Mouse (Mus musculus) natural killer cell, adult 2 months (primary cell): ENCODE measurements at regions not wholly inside any gene's neighbourhood (a gene's known extent, or its start where the extent isn't known, plus 50 kb on each side); places are given as distances from the start of the nearest gene placed in this dataset.
"Not testable (repeated sequence)": the region's sequence is repeated elsewhere in the genome, so short reads cannot be mapped to it uniquely, and the experiment has no call there.

ENCODE experiments used
- DNase-seq, 2 experiments: peaks; one replicate each; pipeline ENCODE4 v3.0.0; 2022; ENCODE audit warnings: low spot score in 2 of 2

- DNase-seq, result no peak
Observed at GRCm38 (mm10) chr15:92997933-92998332, 277.0 kb downstream of the Gxylt1 start.

- DNase-seq, result no peak
Observed at GRCm38 (mm10) chr15:92994191-92994671, 280.7 kb downstream of the Gxylt1 start.

- no peak for DNase-seq
Observed at GRCm38 (mm10) chr15:92993538-92994190, 281.3 kb downstream of the Gxylt1 start.

GRCm38 (mm10) chr15:92975774-92976173 lies 299.2 kb downstream of the Gxylt1 start:
- DNase-seq, result no peak

GRCm38 (mm10) chr15:92974931-92975330 lies 300.0 kb downstream of the Gxylt1 start:
- no peak for DNase-seq

GRCm38 (mm10) chr15:92973651-92974229 lies 301.2 kb downstream of the Gxylt1 start:
- no peak for DNase-seq

DNA sequence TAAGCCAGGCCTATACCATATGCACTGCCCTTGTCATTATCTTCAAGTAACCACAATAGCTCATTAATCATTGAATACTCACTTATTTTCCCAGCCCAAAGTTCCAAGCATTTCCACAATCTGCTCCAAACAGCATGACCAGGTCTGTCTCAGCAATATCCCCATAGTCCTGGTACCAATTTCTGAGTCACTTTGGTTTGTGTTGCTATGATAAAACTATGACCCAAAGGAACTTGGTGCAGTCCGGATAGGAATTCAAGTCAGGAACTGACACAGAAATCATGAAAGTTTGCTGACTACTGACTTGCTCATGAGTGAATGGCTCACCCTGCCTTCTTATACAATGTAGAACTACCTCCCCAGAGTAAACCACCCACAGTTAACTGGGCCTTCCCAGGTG lies 309.4 kb downstream of the Gxylt1 start:
- DNase-seq, result no peak

- no peak for DNase-seq
Observed at GRCm38 (mm10) chr15:92964901-92965300, 310.1 kb downstream of the Gxylt1 start.

- DNase-seq, result no peak
Observed at GRCm38 (mm10) chr15:92964131-92964530, 310.8 kb downstream of the Gxylt1 start.

DNA sequence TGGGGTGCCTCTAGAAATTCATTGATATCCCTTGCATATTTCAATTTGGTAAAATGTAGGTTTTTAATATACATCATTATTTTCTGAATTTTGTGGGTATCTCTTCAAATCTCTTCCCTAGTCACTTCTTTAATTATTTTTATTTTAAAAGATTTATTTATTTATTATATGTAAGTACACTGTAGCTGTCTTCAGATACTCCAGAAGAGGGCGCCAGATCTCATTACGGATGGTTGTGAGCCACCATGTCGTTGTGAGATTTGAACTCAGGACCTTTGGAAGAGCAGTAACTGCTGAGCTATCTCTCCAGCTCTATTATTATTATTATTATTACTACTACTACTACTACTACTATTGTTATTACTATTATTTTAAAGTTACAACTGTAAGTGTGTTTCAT lies 324.1 kb downstream of the Gxylt1 start:
- not testable (repeated sequence) for DNase-seq

DNA sequence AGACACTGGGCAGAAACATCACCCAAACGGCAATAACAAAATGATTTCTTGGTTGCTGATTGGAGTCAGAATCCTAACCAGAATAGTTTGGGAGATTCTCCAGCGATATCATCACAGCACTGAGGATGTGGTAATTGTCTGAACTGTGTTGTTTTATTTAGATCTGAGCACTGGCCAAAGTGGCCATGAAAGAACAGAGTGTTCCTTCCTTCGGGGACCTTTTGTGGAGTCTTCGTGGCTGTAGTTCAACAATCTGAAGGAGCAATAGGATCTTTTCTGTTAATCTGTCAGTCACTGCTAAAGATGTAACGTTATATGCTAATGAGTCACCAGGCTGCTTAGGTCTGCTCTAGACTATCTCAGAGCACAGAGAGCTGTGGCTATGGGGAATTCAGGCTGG lies 328.8 kb downstream of the Gxylt1 start:
- DNase-seq, result no peak

DNA sequence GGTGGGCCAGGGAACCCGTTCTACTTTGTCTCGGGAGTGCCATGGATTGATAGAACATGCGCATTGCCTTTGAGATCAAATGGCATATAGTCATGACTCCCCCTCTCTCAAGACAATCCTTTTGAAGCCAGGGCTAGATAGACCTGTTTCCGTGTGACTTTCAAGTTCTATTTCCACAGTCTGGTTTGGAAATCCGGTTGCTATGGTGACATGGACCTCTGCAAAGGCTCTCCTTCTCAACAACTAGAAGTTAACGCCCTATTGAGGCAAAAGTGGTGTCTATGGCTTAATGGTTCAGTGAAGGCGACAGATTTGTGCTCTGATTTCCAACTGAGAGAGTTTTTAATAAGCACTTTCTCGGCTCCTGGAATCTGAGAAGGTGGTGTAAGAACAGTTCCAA lies 371.2 kb downstream of the Gxylt1 start:
- no peak for DNase-seq

- no peak for DNase-seq
Observed at GRCm38 (mm10) chr15:92897277-92897676, 377.7 kb downstream of the Gxylt1 start.

DNA sequence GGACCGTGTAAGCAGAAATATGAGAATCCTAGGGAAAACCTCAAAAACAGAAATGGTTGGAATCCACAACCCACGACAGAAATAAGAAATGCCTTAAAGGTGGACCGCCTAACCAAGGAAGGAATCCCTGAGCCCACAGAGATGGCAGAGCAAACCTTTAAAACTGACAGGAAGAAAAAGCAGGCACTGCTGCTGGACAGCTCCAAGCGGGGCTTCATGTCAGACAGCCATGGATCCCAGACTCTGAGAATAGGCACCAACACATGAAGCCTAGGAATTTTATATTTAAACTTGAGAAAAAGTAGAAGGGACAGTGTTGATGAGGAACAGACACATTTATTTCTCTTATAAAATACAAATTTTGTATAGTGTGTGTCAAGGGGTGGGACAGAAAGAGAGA lies 379.1 kb downstream of the Gxylt1 start:
- DNase-seq, result no peak

DNA sequence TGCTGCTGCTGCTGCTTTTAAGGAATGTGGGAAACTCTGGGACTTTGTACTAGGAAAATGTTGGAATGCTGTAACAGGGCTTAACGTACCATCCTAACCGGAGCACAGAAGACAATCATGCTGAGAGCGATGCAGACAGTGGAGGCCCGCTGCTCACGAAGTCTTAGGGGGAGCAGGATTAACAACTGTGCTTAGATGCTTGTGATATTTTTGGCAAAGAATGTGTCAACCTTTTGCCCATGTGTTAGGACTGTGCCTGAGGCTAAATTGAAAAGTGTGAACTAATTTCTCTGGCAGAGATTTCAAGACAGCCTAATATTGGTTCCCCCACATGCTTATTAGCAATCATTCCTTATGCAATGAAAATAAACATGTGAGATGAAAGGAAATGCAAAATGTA lies 398.5 kb downstream of the Gxylt1 start:
- DNase-seq, result no peak

DNA sequence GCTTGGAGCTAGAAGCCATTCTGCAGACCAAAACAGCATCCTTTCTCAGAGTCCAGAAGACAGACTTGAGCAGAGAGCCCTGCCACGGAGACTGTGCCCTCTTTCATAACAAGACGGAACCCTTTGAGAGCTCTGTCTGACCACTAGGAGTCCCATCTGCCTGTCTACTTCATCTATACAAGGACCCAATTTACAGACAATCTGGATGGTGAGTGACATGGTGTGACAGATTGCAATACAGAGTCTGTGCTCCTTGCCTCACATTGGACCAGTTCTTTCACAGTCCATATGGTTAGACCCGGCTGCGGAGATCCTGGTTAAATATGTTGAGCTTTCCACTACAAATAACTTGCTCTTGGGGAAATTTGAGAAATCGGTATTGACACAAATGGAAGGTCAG lies 410.9 kb downstream of the Gxylt1 start:
- no peak for DNase-seq

- no peak for DNase-seq
Observed at GRCm38 (mm10) chr15:92850854-92851253, 424.1 kb downstream of the Gxylt1 start.

DNA sequence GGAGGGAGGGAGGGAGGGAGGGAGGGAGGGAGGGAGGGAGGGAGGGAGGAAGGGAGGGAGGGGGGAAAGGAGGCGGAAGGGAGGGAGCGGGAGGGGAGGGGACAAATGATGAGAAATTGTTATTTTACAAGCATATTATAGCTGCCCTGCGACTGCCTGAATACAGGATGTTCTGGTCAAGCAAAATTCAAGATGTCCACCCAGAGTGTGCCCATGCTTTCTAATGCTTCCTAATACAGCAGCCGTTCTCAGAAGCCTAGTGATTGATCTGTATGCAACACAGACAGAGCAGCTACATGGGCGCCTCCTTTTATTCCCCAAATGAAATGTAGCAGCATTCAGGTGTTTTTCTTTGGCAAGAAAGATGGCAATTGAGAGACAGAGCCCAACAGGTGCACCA lies 434.9 kb downstream of the Gxylt1 start:
- no peak for DNase-seq

- no peak for DNase-seq
Observed at GRCm38 (mm10) chr15:92839611-92840010, 435.4 kb downstream of the Gxylt1 start.

DNA sequence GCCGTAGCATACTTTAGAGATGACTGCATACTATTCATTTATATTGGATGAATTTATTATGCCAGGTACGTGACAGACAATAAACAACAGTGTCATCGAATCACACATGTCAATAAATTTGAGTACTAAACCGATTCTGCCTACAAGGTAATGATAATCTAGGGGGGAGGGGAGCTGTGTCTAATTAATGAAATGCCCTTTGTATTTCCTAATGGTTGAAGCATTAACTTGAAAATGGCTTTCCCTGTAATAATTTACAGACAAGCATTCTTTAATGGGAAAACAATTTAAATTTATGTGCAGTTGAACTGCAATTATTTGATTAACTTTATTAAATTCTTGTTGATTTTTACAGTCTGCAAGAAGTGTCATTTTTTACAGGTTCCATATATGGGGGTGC lies 429.5 kb downstream of the Pdzrn4 start:
- DNase-seq, result no peak
